Mouse (Mus musculus): ENCODE data around the gene Gm9745. TPM values are rescaled to one million over a fixed set of nuclear protein-coding genes. Genes with fewer than 3 reads are reported as not detected.
"Not testable (repeated sequence)": the region's sequence is repeated elsewhere in the genome, so short reads cannot be mapped to it uniquely, and the experiment has no call there.

Gene Gm9745
- not detected for total RNA-seq (2021)

GRCm38 (mm10) chr13:8948131-8948530 is at the start of gene Gm9745:
TSS of gene Gm9745 (minus strand) at chr13:8948231.
- DNase-seq; intact Hi-C loops (cut with DNase I): not testable (repeated sequence)

- intact Hi-C loops (cut with DNase I), result loop anchor here (5.0 to 10.0 kb wide), 4 partner anchors 125 to 768 kb away; partner anchors contain the start of genes Wdr37 and Zmynd11
- DNase-seq, result not testable (repeated sequence)
Measured at GRCm38 (mm10) chr13:8997221-8997620, 49.2 kb upstream of the Gm9745 start.

GRCm38 (mm10) chr13:8995990-8996786 is 48.2 kb upstream of the Gm9745 start, which contains the start of gene Gtpbp4:
TSS of gene Gtpbp4 (minus strand) at chr13:8996083.
- intact Hi-C loops (cut with DNase I), result loop anchor here (1.0 to 10.0 kb wide), 5 partner anchors 97 to 769 kb away; partner anchors contain the start of genes Larp4b, Wdr37 and Zmynd11
- peak; percentile 95 to 97 for DNase-seq

GRCm38 (mm10) chr13:8995159-8995989 is 47.3 kb upstream of the Gm9745 start:
- intact Hi-C loops (cut with DNase I), result loop anchor here (5.0 to 10.0 kb wide), 4 partner anchors 123 to 769 kb away; partner anchors contain the start of genes Wdr37 and Zmynd11
- DNase-seq, result no peak

- intact Hi-C loops (cut with DNase I), result loop anchor here (10.0 kb wide), 2 partner anchors 173 to 773 kb away; partner anchors contain the start of gene Zmynd11
Measured at GRCm38 (mm10) chr13:8992231-8992630, 44.2 kb upstream of the Gm9745 start.

GRCm38 (mm10) chr13:8972972-8973371 is 24.9 kb upstream of the Gm9745 start:
- no peak for DNase-seq
- intact Hi-C loops (cut with DNase I), result no loop called here

More at GRCm38 (mm10) chr13:8992231-8992630, 44.2 kb upstream of the Gm9745 start:
- DNase-seq, result no peak

GRCm38 (mm10) chr13:8972369-8972768 is 24.3 kb upstream of the Gm9745 start:
- DNase-seq, result no peak
- intact Hi-C loops (cut with DNase I), result no loop called here

GRCm38 (mm10) chr13:8967742-8968141 is 19.7 kb upstream of the Gm9745 start:
- no peak for DNase-seq
- intact Hi-C loops (cut with DNase I), result no loop called here

GRCm38 (mm10) chr13:8965224-8965623 is 17.2 kb upstream of the Gm9745 start:
- no peak for DNase-seq
- intact Hi-C loops (cut with DNase I), result no loop called here

GRCm38 (mm10) chr13:8962266-8962665 is 14.2 kb upstream of the Gm9745 start:
- intact Hi-C loops (cut with DNase I); DNase-seq: not testable (repeated sequence)

GRCm38 (mm10) chr13:8961128-8961888 is 13.3 kb upstream of the Gm9745 start:
- DNase-seq; intact Hi-C loops (cut with DNase I): not testable (repeated sequence)

- intact Hi-C loops (cut with DNase I); DNase-seq: not testable (repeated sequence)
Measured at GRCm38 (mm10) chr13:8959554-8959953, 11.5 kb upstream of the Gm9745 start.

GRCm38 (mm10) chr13:8959058-8959457 is 11.0 kb upstream of the Gm9745 start:
- intact Hi-C loops (cut with DNase I), result not testable (repeated sequence)

GRCm38 (mm10) chr13:8956873-8957272 is 8.8 kb upstream of the Gm9745 start:
- intact Hi-C loops (cut with DNase I); DNase-seq: not testable (repeated sequence)

More at GRCm38 (mm10) chr13:8959058-8959457, 11.0 kb upstream of the Gm9745 start:
- not testable (repeated sequence) for DNase-seq

GRCm38 (mm10) chr13:8955127-8955526 is 7.1 kb upstream of the Gm9745 start:
- not testable (repeated sequence) for DNase-seq

GRCm38 (mm10) chr13:8952563-8952962 is 4.5 kb upstream of the Gm9745 start, which contains the start of gene Idi2:
TSS of gene Idi2 (plus strand) at chr13:8952863.
- intact Hi-C loops (cut with DNase I); DNase-seq: not testable (repeated sequence)

More at GRCm38 (mm10) chr13:8955127-8955526, 7.1 kb upstream of the Gm9745 start:
- intact Hi-C loops (cut with DNase I), result not testable (repeated sequence)

GRCm38 (mm10) chr13:8943828-8944227 is 4.2 kb downstream of the Gm9745 start:
- intact Hi-C loops (cut with DNase I); DNase-seq: not testable (repeated sequence)

GRCm38 (mm10) chr13:8941701-8942100 is 6.3 kb downstream of the Gm9745 start:
- intact Hi-C loops (cut with DNase I); DNase-seq: not testable (repeated sequence)

- intact Hi-C loops (cut with DNase I); DNase-seq: not testable (repeated sequence)
Measured at GRCm38 (mm10) chr13:8941110-8941509, 6.9 kb downstream of the Gm9745 start.
